Mouse (Mus musculus): Measurements from ENCODE around the gene Tsen54. TPM values are rescaled to one million over a fixed set of nuclear protein-coding genes. Genes with fewer than 3 reads are reported as not detected.
"Not testable (repeated sequence)": the region's sequence is repeated elsewhere in the genome, so short reads cannot be mapped to it uniquely, and the experiment has no call there.

Gene Tsen54
- polyA plus RNA-seq, 1 experiment from 2014 or later, result 23.5 TPM

DNA sequence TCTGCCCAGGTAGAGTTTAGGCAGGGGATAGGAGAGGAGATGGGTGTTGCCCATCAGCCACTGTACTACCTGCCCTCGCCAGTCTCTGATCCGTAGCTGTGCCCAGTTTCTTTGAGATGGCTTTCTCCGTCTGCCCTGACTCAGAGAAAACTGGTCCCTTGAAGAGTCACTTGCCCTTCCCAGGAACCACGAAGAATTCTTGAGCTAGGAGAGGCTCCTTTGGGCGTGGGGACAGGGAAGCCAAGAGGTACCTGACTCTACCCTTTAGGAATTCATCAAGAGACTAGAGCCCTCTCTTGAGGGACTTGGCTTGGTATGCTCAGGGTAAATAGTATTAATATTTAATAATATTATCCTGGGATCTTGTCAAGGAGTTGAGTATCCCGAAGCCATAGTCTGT is 13.1 kb downstream of the Tsen54 start:
- no peak for DNase-seq (ENCODE audit: low spot score)

GRCm38 (mm10) chr11:115829036-115829435 is 14.5 kb downstream of the Tsen54 start:
- no peak for DNase-seq (ENCODE audit: low spot score)

DNA sequence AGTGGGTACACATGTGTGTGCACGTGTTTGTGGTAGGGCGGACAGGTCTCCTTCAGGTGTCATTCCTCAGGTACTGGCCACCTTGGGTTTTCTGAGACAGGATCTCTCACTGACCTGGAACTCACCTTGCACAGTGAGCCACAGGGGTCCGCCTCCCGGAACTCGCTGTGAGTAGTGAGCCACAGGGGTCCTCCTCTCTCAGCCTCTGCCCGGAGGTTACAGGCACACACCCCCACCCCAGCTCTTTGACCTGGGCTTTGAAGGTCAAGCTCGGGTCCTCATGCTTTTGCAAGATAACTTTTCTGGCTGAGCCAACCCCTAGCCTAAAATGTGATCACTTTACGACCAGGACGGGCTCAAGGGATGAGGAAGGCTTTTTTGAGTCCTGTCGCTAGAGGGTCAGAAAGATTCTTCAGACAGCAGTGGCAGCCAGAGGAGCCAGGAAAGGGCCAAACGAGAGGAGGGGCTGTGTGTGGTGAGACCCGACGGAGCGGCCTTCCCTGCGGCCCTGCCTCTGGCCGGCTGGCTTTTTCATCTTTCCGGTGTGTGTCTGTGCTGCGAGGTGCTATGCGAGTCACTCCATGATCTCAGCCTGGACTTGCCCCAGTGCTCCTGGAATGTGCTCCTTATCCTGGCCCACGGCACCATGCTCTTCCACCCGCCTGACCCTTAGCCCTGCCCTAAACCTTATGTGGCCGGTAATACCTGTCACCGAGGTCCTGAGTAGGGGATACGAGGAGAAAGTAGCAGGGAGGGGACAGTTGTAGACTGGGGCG is 16.2 kb downstream of the Tsen54 start:
- DNase-seq (ENCODE audit: low spot score), result no peak

DNA sequence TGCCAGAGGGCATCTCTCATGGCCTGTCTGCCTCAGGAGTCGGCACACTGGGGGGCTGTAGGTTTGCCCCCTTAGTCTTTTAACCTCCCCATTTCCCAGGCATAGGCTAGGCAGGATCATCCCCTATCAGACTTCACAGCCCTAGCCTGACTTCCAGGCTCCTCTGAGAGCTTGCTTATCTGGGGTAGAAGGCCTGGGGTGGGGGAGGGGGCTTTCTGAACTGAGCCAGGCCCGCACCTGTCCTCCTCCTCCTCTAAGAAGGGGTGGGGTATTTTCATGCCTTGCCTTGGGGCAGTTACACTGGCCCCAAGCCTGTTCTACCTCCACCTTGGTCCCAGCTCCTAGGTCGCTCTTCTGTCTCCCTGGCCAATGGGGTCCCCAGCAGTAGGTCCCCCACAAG is 17.0 kb downstream of the Tsen54 start:
- DNase-seq (ENCODE audit: low spot score), result no peak

GRCm38 (mm10) chr11:115832064-115832463 is 17.5 kb downstream of the Tsen54 start:
- DNase-seq (ENCODE audit: low spot score), result no peak

DNA sequence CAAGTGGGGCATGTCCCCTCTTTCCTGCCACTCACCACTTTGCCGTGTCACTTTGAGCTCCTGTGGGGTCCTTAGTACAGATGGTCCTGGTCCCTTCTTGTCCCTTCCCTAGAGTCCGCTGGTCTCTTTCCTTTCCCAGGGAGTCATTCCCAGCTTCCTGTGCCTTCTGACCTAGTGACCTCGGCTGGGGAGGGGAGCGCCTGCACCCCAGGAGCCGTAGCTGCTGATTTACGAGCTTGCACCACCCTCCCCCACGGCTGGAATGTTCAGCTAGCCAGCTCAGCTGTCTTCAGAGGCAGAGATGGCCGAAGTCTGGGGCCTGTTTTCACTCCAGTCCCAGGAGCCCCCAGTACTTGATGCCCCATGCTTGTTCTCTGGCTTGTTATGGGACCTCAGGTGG is 18.0 kb downstream of the Tsen54 start:
- DNase-seq (ENCODE audit: low spot score), result no peak

DNA sequence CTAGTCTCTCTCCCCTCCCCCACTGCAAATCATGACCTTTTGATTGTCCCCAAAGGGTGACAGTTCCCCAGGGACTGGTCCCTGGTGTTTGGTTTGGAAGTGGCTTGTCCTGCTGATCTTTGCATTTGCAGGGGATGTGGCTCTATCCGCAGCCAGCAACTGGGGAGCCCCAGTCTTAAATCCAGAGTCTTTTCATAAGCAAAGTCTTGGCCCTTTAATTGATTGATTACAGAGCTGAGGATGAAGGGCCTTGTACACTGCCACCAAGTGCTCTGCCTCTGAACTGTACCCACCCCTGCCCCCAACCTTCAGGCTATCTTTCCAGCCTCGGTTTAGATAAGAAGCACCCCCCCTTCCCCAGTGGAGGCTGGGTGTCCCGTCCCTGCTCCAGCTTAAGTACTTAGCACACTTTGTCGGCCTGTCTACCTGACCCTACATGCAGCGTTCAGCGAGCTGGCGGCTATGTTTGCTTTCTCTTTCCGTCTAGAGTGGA is 18.5 kb downstream of the Tsen54 start:
- no peak for DNase-seq (ENCODE audit: low spot score)

DNA sequence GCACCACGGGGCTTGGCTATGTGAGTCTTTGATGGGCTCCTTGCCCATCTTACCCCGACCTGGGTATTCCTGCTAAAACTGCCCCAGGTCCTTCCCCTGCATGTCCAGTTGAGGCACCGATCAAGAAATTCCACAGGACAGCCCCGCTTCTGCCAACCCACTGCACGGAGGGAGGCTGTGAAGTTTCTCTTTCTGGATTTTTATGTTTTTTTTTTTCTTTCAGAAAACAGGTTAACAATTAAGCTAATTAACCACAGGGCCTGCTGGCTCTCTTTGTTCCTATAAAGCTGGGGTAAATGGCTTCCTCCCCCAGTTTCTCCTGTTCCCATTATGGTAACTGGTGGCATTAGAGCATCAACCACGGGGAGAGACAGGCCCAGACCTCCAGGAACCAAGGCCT is 19.5 kb downstream of the Tsen54 start:
- no peak for DNase-seq (ENCODE audit: low spot score)

DNA sequence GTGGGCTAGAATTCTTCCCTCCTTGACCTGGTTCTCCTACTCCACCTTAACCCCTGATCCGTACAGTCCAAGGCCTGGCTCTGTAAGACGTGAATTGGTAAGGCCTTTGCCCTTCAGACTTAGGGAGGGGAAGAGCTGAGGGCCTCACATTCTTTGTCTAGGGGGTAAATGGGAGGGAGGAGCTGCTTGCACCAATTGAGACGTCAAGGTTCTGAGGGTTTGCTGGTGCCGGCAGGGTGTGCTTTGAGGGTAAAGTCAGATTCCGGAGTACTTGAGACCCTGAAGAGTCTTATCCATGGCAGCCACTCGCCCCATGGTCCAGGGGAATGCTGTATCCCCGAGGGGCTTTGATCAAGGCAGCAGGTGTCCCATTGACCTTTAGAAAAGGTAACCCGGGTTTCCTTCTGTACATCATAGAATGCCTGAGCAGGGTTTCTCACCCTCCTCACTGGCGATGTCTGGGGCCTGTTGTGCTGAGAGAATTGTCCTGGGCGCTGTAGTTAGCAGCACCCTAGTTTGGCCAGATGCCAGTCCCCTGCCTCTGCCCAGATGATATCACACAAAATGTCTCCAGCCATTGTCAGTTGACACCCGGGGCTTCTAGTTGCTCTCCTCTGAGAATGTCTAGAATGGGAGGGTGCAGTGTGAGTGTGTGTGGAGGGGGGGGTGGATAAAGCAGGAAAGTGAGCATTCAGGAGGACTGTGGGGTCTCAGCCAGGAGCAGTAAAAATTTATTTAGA is 22.3 kb downstream of the Tsen54 start:
- no peak for DNase-seq (ENCODE audit: low spot score)

GRCm38 (mm10) chr11:115837606-115838345 is 23.3 kb downstream of the Tsen54 start:
- no peak for DNase-seq (ENCODE audit: low spot score)

DNA sequence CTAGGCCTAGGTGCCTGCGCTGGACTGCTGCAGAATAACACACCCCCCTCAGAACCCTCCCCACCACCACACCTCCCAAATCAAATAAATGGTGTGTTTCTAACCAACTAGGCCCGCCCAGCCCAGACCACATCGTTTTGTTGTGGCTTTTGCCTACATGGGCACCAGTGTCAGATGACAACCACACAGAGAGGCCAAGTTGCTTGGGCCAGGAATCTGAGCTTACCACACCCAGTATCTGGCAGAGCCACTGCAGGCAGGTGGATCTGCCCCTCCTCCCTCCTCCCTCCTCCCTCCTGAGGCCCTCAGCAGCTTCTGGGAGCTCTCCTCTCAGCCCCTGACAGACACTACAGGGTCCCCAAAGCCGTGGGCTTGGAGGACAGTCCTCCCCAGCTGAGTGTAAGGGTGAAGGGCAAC is 24.4 kb downstream of the Tsen54 start:
- no peak for DNase-seq (ENCODE audit: low spot score)

DNA sequence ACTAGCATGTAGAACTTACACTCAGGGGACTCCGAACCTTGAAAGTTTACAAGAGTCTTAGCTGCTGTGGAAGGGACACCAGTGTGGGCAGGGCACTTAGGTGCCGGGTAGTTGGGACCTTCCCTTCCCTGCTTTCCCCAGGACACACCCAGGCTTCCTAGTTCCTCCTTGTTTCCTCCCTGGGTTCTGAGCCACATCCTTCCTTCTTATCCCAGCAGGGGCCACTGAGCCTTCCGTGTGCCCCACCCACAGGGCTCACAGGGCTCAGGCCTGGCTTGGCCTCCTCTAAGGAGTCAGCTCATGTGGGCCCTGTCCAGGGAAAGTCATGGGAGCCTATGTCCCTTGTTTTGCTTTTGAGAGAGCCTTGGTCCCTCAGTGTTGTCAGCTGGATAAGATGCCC is 25.2 kb downstream of the Tsen54 start:
- DNase-seq (ENCODE audit: low spot score), result no peak

- no peak for DNase-seq (ENCODE audit: low spot score)
These were observed 26.5 kb downstream of the Tsen54 start for GRCm38 (mm10) chr11:115841044-115841443.

DNA sequence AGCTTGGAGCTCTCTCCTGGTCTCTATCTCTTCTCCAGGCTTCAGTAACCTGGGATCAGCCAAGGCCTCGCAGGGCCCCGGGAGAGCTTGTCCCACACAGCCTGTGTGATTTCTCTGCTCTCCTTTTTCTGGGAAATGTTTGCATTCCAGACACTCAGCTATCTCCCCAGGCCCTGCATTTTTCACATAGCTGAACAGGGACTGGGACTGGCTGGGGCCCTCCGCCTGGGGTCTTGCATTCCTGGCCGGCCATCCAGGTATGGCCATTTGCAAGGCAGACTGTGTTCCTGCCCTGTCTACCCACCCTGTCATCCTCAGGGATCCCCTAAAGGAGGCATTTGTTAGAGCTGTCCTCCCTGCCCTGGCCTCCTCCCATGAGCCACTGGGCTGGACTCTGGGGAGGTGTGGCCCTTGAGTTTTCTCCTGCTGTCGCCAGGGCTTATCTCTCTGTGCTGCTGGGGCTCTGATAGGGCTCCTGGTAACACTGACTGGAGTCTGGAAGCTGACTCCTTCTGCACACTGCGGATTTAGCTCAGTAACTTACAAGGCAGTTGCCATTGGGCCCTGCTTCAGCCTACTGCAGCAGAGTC is 27.5 kb downstream of the Tsen54 start:
- DNase-seq (ENCODE audit: low spot score), result no peak

GRCm38 (mm10) chr11:115843141-115843890 is 28.8 kb downstream of the Tsen54 start:
- DNase-seq (ENCODE audit: low spot score), result no peak

GRCm38 (mm10) chr11:115843891-115844239 is 29.3 kb downstream of the Tsen54 start:
- no peak for DNase-seq (ENCODE audit: low spot score)

GRCm38 (mm10) chr11:115844240-115844639 is 29.7 kb downstream of the Tsen54 start:
- no peak for DNase-seq (ENCODE audit: low spot score)

DNA sequence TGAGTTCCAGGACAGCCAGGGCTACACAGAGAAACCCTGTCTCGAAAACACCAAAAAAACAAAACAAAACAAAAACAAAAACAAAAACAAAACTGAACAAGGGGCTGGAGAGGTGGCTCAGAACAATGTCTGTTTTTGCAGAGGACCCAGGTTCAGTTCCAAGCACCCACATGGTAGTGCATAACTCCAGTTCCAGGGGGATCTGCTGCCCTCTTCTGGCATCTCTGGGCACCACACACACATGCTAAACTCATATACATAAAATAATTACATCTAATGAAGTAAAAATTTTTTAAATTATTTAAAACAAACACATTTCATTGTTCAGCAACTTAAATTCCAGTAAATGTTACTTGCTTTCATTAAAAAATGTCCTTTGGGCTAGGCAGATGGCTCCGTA is 31.3 kb downstream of the Tsen54 start:
- no peak for DNase-seq (ENCODE audit: low spot score)

GRCm38 (mm10) chr11:115854674-115855073 is 40.1 kb downstream of the Tsen54 start:
- no peak for DNase-seq (ENCODE audit: low spot score)

DNA sequence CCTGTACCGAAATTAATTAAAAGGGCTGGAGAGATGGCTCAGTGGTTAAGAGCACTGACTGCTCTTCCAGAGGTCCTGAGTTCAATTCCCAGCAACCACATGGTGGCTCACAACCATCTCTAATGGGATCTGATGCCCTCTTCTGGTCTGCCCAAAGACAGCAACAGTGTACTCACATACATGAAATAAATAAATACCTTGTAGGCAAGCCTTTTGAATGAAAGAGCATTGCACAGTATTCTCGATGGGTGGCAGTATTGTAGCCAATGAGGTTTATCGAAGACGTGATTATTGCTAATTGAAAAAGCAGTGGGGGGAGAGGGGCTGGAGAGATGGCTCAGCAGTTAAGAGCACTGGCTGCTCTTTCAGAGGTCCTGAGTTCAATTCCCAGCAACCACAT is 42.6 kb downstream of the Tsen54 start:
- DNase-seq (ENCODE audit: low spot score), result not testable (repeated sequence)

- DNase-seq (ENCODE audit: low spot score), result no peak
These were observed 43.4 kb downstream of the Tsen54 start for GRCm38 (mm10) chr11:115857936-115858335.

Data from thymus, postnatal 0 days (tissue).